Mouse (Mus musculus) ES-E14 (cell line): ENCODE measurements around the gene Myf5.

ENCODE experiments used
- CHD2 ChIP-seq: IDR thresholded peaks from 2 replicates; pipeline ENCODE4 v1.6.1; 2014; ENCODE audit warnings: mild to moderate bottlenecking, low read depth, low read length, inconsistent platforms
- MAFK ChIP-seq: IDR thresholded peaks from 2 replicates; pipeline ENCODE4 v1.6.1; 2014; ENCODE audit warnings: mild to moderate bottlenecking, low read depth, low read length, inconsistent platforms; ENCODE audit not compliant: insufficient read depth
- ZC3H11A ChIP-seq: IDR thresholded peaks from 2 replicates; pipeline ENCODE4 v1.6.1; 2012; ENCODE audit warnings: low read depth, mild to moderate bottlenecking, inconsistent platforms, low read length, borderline replicate concordance
- ZNF384 ChIP-seq: IDR thresholded peaks from 2 replicates; pipeline ENCODE4 v1.6.1; 2012; ENCODE audit warnings: low read depth, low read length, inconsistent platforms

GRCm38 (mm10) chr10:107485870-107486269, at the start of gene Myf5:
- TF ChIP-seq ZNF384: no peak
- TF ChIP-seq MAFK: no peak
- no peak for TF ChIP-seq ZC3H11A
- no peak for TF ChIP-seq CHD2
